Mouse (Mus musculus) regulatory T cell (primary cell): ENCODE measurements around the gene Dach1.

Source experiments
- in situ Hi-C: fragments of 300-600 bp; cut with MboI, MseI; formaldehyde crosslinking; loops from one replicate; pipeline ENCODE4 v1.15.1; 2025; ENCODE audit warnings: high pct_unique_total_duplicates

Dach1 gene

GRCm38 (mm10) chr14:98109929-98110328 lies 59.6 kb downstream of the Dach1 start:
- in situ Hi-C loops = no loop called here

- in situ Hi-C loops = no loop called here
Measured at GRCm38 (mm10) chr14:98108764-98109163, 60.8 kb downstream of the Dach1 start.

GRCm38 (mm10) chr14:98106208-98106607 lies 63.4 kb downstream of the Dach1 start:
- in situ Hi-C loops = no loop called here

GRCm38 (mm10) chr14:98104314-98104955 lies 65.1 kb downstream of the Dach1 start:
- in situ Hi-C loops = no loop called here

GRCm38 (mm10) chr14:98095229-98095628 lies 74.3 kb downstream of the Dach1 start:
- in situ Hi-C loops = no loop called here

- in situ Hi-C loops = no loop called here
Measured at GRCm38 (mm10) chr14:98089246-98089645, 80.3 kb downstream of the Dach1 start.

GRCm38 (mm10) chr14:98087355-98087754 lies 82.2 kb downstream of the Dach1 start:
- in situ Hi-C loops = no loop called here

- in situ Hi-C loops = no loop called here
Measured at GRCm38 (mm10) chr14:98086794-98087193, 82.8 kb downstream of the Dach1 start.

- in situ Hi-C loops = no loop called here
Measured at GRCm38 (mm10) chr14:98085141-98085540, 84.4 kb downstream of the Dach1 start.

GRCm38 (mm10) chr14:98084720-98085119 lies 84.8 kb downstream of the Dach1 start:
- in situ Hi-C loops = no loop called here

GRCm38 (mm10) chr14:98083419-98083818 lies 86.1 kb downstream of the Dach1 start:
- in situ Hi-C loops = no loop called here

GRCm38 (mm10) chr14:98080014-98080413 lies 89.6 kb downstream of the Dach1 start:
- in situ Hi-C loops = no loop called here

GRCm38 (mm10) chr14:98077996-98078395 lies 91.6 kb downstream of the Dach1 start:
- in situ Hi-C loops = no loop called here

- in situ Hi-C loops = no loop called here
Measured at GRCm38 (mm10) chr14:98073421-98074080, 96.0 kb downstream of the Dach1 start.

- in situ Hi-C loops = no loop called here
Measured at GRCm38 (mm10) chr14:98072647-98073420, 96.7 kb downstream of the Dach1 start.

GRCm38 (mm10) chr14:98071877-98072276 lies 97.7 kb downstream of the Dach1 start:
- in situ Hi-C loops = no loop called here

GRCm38 (mm10) chr14:98067273-98067905 lies 102.2 kb downstream of the Dach1 start:
- in situ Hi-C loops = no loop called here

- in situ Hi-C loops = no loop called here
Measured at GRCm38 (mm10) chr14:98064190-98064589, 105.4 kb downstream of the Dach1 start.

- in situ Hi-C loops = no loop called here
Measured at GRCm38 (mm10) chr14:98049329-98049728, 120.2 kb downstream of the Dach1 start.

GRCm38 (mm10) chr14:98048403-98048802 lies 121.2 kb downstream of the Dach1 start:
- in situ Hi-C loops = no loop called here

GRCm38 (mm10) chr14:98047670-98048069 lies 121.9 kb downstream of the Dach1 start:
- in situ Hi-C loops = no loop called here

GRCm38 (mm10) chr14:98046960-98047359 lies 122.6 kb downstream of the Dach1 start:
- in situ Hi-C loops = no loop called here
